Mouse (Mus musculus) stomach, postnatal 0 days (tissue): ENCODE data around the gene 1700037H04Rik.

Source experiments
- CTCF ChIP-seq: IDR thresholded peaks from 2 replicates; pipeline ENCODE4 v1.5.1; 2016; ENCODE audit warnings: antibody characterized with exemption, low read depth, mild to moderate bottlenecking, moderate library complexity
- EP300 ChIP-seq: optimal IDR thresholded peaks from 2 replicates; pipeline ENCODE3; 2016; ENCODE audit warnings: antibody characterized with exemption

GRCm38 (mm10) chr2:131201262-131201661 lies 41.4 kb upstream of the 1700037H04Rik start:
- TF ChIP-seq CTCF = no peak
- no peak for TF ChIP-seq EP300
